In the genomic region with DNA sequence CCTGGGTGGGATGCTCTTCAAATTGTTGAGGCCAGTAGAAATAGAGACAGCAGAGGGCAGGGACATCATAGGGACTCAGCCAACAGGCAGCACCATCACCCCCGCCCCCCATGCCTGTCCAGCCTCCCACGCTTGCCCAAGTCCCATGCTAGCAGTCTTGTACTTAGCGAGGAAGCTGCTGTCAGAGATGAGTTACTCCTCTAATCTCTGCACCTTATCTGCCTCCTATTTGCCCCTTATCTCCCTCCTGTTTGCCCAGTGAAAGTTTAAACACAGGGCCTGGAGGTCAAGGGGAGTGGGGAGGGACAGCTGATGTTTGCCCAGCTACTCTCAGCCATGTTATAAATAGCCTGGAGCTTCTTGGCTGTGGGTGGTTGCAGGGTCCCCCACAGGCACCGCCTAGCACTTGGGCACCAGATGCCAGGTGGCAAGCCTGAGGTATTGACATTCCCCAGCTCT, we compare ENCODE assay signal across 13 mouse cellular contexts. TPM values are rescaled to one million over a fixed set of nuclear protein-coding genes. Genes with fewer than 3 reads are reported as not detected.
DNase-seq lines count a peak whose midpoint lies in the region; ATAC-seq lines count a peak whose summit lies in the region.
"Had no signal": no experiment of that assay in that cellular context is flagged by ENCODE, and none has a peak within 500 bp of the region (broad histone marks: within the 10 kb centered on the region; RNA-seq: fewer than 3 reads in every experiment).

No protein-coding gene starts in this region.

- no peak overlapping the region for H3K4me3 ChIP-seq in kidney, embryonic 16.5 days (ENCODE audit: low read length)
- H3K4me3 ChIP-seq in liver, embryonic 12.5 days, result no peak overlapping the region
- H3K4me3 ChIP-seq: limb, embryonic 12.5 days; midbrain, embryonic 15.5 days had no signal

- H3K27me3 ChIP-seq in kidney, embryonic 16.5 days (ENCODE audit: insufficient read depth, low read length), result no peaks in the 10 kb centered on the region
- peaks cover 23% of the 10 kb centered on the region for H3K27me3 ChIP-seq in liver, embryonic 12.5 days (replicated peaks)
- H3K27me3 ChIP-seq: limb, embryonic 12.5 days; midbrain, embryonic 15.5 days had no signal

- no peak overlapping the region for H3K4me2 ChIP-seq in kidney, embryonic 16.5 days (replicated peaks; ENCODE audit: low read depth, low read length)
- H3K4me2 ChIP-seq in liver, embryonic 12.5 days, result no peak overlapping the region
- H3K4me2 ChIP-seq: limb, embryonic 12.5 days; midbrain, embryonic 15.5 days had no signal

- H3K9me3 ChIP-seq in kidney, embryonic 16.5 days (ENCODE audit: low read length), result no peaks in the 10 kb centered on the region
- H3K9me3 ChIP-seq in liver, embryonic 12.5 days (replicated peaks), result no peaks in the 10 kb centered on the region
- H3K9me3 ChIP-seq: limb, embryonic 12.5 days; midbrain, embryonic 15.5 days had no signal

- no peak for DNase-seq in kidney, postnatal 14 days
- DNase-seq in urinary bladder, postnatal 14 days (ENCODE audit: low spot score), result peak; percentile 65
- DNase-seq in urinary bladder, postnatal 10 days (ENCODE audit: low spot score), result no peak
- DNase-seq in yolk sac, embryonic 10.5 days (ENCODE audit: low spot score), result peak; percentile 74
- DNase-seq: gastrocnemius, postnatal 36 days had no signal

- WGBS in kidney, embryonic 16.5 days, result 36% methylated on average over 4 of the region's 4 CpGs
- WGBS in liver, embryonic 12.5 days (ENCODE audit: insufficient replicate concordance), result 47% methylated on average over 4 of the region's 4 CpGs

- no peak overlapping the region for H3K27ac ChIP-seq in kidney, embryonic 16.5 days (ENCODE audit: low read length)
- H3K27ac ChIP-seq in liver, embryonic 12.5 days, result no peak overlapping the region
- H3K27ac ChIP-seq: limb, embryonic 12.5 days; midbrain, embryonic 15.5 days had no signal

- no peaks in the 10 kb centered on the region for H3K36me3 ChIP-seq in kidney, embryonic 16.5 days (ENCODE audit: insufficient read depth, low read length)
- H3K36me3 ChIP-seq in liver, embryonic 12.5 days, result no peaks in the 10 kb centered on the region
- H3K36me3 ChIP-seq: limb, embryonic 12.5 days; midbrain, embryonic 15.5 days had no signal

- no peak overlapping the region; the same call in 1 of the 2 replicates for H3K9ac ChIP-seq in kidney, embryonic 16.5 days (replicated peaks; ENCODE audit: low read length)
- H3K9ac ChIP-seq in liver, embryonic 12.5 days, result no peak overlapping the region
- H3K9ac ChIP-seq: limb, embryonic 12.5 days; midbrain, embryonic 15.5 days had no signal

- ATAC-seq in kidney, embryonic 16.5 days (ENCODE audit: low FRiP score, low TSS enrichment), result 0 out of 2 replicates have a peak, but pooled peaks have one; percentile 40
- peak; percentile 44 for ATAC-seq in liver, embryonic 12.5 days
- no peak for ATAC-seq in megakaryocyte, adult 5-6 weeks (ENCODE audit: poor library complexity, severe bottlenecking)
- ATAC-seq: midbrain, embryonic 15.5 days had no signal

- peaks cover 16% of the 10 kb centered on the region for H3K4me1 ChIP-seq in kidney, embryonic 16.5 days (ENCODE audit: insufficient read depth, low read length)
- peaks cover 25% of the 10 kb centered on the region for H3K4me1 ChIP-seq in liver, embryonic 12.5 days

RNA-seq across cellular contexts. Expression of a gene that starts 23.2 kb away (rescaled TPM):
- polyA plus RNA-seq in kidney, embryonic 16.5 days (2015; fragmentation: Nextera tagmentation; extraction: Ambion mirVana), result 257 and 266 TPM in 2 replicates
- polyA plus RNA-seq in liver, embryonic 12.5 days (2016; fragmentation: Nextera tagmentation; extraction: Ambion mirVana), result 106 and 120 TPM in 2 replicates
- 1.6 and 3.1 TPM in 2 replicates for total RNA-seq in megakaryocyte, adult 5-6 weeks (2015)
- total RNA-seq in megakaryocyte, adult 5-6 weeks (2017), result 3.7 and 3.9 TPM in 2 replicates

RNA-seq across cellular contexts. Expression of a gene that starts 29.9 kb away (rescaled TPM):
- not detected in 2 replicates for polyA plus RNA-seq in kidney, embryonic 16.5 days (2015; fragmentation: Nextera tagmentation; extraction: Ambion mirVana)
- polyA plus RNA-seq in liver, embryonic 12.5 days (2016; fragmentation: Nextera tagmentation; extraction: Ambion mirVana), result not detected in 2 replicates
- total RNA-seq in megakaryocyte, adult 5-6 weeks (2015), result 0.36 TPM in 1 of 2 replicates, not detected in the other
- not detected in 2 replicates for total RNA-seq in megakaryocyte, adult 5-6 weeks (2017)
- total RNA-seq: gastrocnemius, postnatal 36 days; layer of hippocampus, adult 18-20 months; neutrophil, adult 5-6 weeks had no signal
- polyA plus RNA-seq: cortical plate, adult 2 months; midbrain, embryonic 15.5 days had no signal

RNA-seq across cellular contexts. Expression of a gene that starts 40.1 kb away (rescaled TPM):
- polyA plus RNA-seq in kidney, embryonic 16.5 days (2015; fragmentation: Nextera tagmentation; extraction: Ambion mirVana), result 23.7 and 27.0 TPM in 2 replicates
- polyA plus RNA-seq in liver, embryonic 12.5 days (2016; fragmentation: Nextera tagmentation; extraction: Ambion mirVana), result 4.1 and 4.4 TPM in 2 replicates
- total RNA-seq in megakaryocyte, adult 5-6 weeks (2015), result 37.6 and 43.0 TPM in 2 replicates
- 22.3 and 48.3 TPM in 2 replicates for total RNA-seq in megakaryocyte, adult 5-6 weeks (2017)

RNA-seq across cellular contexts. Expression of a gene that starts 47.7 kb away (rescaled TPM):
- 53.0 and 57.0 TPM in 2 replicates for polyA plus RNA-seq in kidney, embryonic 16.5 days (2015; fragmentation: Nextera tagmentation; extraction: Ambion mirVana)
- 26.7 and 28.7 TPM in 2 replicates for polyA plus RNA-seq in liver, embryonic 12.5 days (2016; fragmentation: Nextera tagmentation; extraction: Ambion mirVana)
- 37.0 and 41.9 TPM in 2 replicates for total RNA-seq in megakaryocyte, adult 5-6 weeks (2015)
- 38.1 and 43.6 TPM in 2 replicates for total RNA-seq in megakaryocyte, adult 5-6 weeks (2017)

Comparison
In these comparisons a context has a peak if more than half of its experiments do, and no peak if none do; other contexts are left out.
1. DNase-seq: peak in urinary bladder, postnatal 14 days (single experiment) and yolk sac, embryonic 10.5 days (single experiment); none in kidney, postnatal 14 days (single experiment) and urinary bladder, postnatal 10 days (single experiment).